Mouse (Mus musculus): ENCODE measurements at regions not wholly inside any gene's neighbourhood (a gene's known extent, or its start where the extent isn't known, plus 50 kb on each side); places are given as distances from the start of the nearest gene placed in this dataset.

DNA sequence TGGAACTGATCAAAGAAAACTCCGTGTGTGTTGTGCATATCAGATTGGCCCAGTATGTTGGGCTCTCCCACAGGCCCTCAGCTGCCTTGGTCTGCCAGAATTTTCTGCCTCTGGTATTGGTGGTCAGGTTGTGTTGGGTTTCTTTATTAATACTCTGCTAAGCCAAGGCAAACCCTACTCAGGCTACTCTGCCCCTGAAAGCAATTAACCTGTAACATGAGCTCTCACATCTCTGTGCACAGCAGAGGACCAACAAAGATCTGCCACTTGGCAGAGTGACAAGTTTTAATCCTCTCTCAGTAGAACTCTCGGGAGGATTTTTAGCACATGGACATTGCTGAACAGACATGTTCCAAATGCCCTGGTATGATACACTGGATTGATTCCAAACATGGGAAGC is 803.2 kb upstream of the Pou3f3 start:
- no peak for ATAC-seq
- no peak overlapping the region for H3K27ac ChIP-seq (ENCODE audit: low read depth, low read length)
- H3K27me3 ChIP-seq (replicated peaks; ENCODE audit: control insufficient read depth, insufficient read depth, low read length): no peaks in the 10 kb centered on the region
- H3K9me3 ChIP-seq (ENCODE audit: control insufficient read depth): no peaks in the 10 kb centered on the region
- H3K4me3 ChIP-seq (ENCODE audit: low read depth, low read length): no peak overlapping the region
- 43% methylated on average over 2 of the region's 2 CpGs for WGBS
- H3K9ac ChIP-seq (ENCODE audit: low read depth, low read length): no peak overlapping the region
- H3K36me3 ChIP-seq (ENCODE audit: control insufficient read depth, insufficient read depth): no peaks in the 10 kb centered on the region
- H3K4me2 ChIP-seq (replicated peaks; ENCODE audit: low read depth): no peak overlapping the region
- H3K4me1 ChIP-seq (replicated peaks; ENCODE audit: control insufficient read depth, insufficient read depth, low read length): no peaks in the 10 kb centered on the region
- no peak for TF ChIP-seq CTCF (IDR thresholded peaks at IDR 0.05; ENCODE audit: low read depth)

- Histone ChIP-seq H3K27ac (ENCODE audit: low read depth, low read length) (no peak overlapping the region), H3K4me3 (ENCODE audit: low read depth, low read length) (no peak overlapping the region), H3K36me3 (ENCODE audit: control insufficient read depth, insufficient read depth) (no peaks in the 10 kb centered on the region), H3K9ac (ENCODE audit: low read depth, low read length) (no peak overlapping the region), H3K27me3 (replicated peaks; ENCODE audit: control insufficient read depth, insufficient read depth, low read length) (no peaks in the 10 kb centered on the region), H3K9me3 (ENCODE audit: control insufficient read depth) (no peaks in the 10 kb centered on the region), H3K4me2 (replicated peaks; ENCODE audit: low read depth) (no peak overlapping the region), H3K4me1 (replicated peaks; ENCODE audit: control insufficient read depth, insufficient read depth, low read length) (no peaks in the 10 kb centered on the region)
- TF ChIP-seq CTCF (IDR thresholded peaks at IDR 0.05; ENCODE audit: low read depth): peak; percentile 51
- no peak for ATAC-seq
- 80% methylated on average over 4 of the region's 4 CpGs for WGBS
These were observed 797.7 kb upstream of the Pou3f3 start for GRCm38 (mm10) chr1:41897768-41898330.

DNA sequence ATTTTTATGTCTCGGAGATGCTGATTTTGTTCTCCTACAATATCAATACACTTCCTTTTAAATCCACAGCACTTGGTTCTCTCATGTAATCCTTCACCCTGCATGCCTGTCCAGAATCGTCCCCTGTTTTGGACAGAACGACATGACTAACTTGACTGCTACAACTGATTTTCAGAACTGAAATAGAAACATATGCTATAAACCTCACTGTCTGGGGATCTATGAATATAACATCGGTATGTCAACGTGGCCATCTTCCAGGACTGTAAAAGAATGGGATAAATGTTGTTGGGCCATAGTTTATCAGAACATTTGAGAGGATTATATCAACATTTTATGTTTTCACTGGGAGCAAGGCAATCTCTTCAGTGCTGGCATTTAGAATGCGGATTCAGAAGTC is 795.2 kb upstream of the Pou3f3 start:
- no peaks in the 10 kb centered on the region for H3K27me3 ChIP-seq (replicated peaks; ENCODE audit: control insufficient read depth, insufficient read depth, low read length)
- H3K4me3 ChIP-seq (ENCODE audit: low read depth, low read length): no peak overlapping the region
- no peaks in the 10 kb centered on the region for H3K4me1 ChIP-seq (replicated peaks; ENCODE audit: control insufficient read depth, insufficient read depth, low read length)
- 73% methylated on average over 6 of the region's 6 CpGs for WGBS
- no peak for TF ChIP-seq CTCF (IDR thresholded peaks at IDR 0.05; ENCODE audit: low read depth)
- no peak overlapping the region for H3K27ac ChIP-seq (ENCODE audit: low read depth, low read length)
- H3K36me3 ChIP-seq (ENCODE audit: control insufficient read depth, insufficient read depth): no peaks in the 10 kb centered on the region
- H3K9ac ChIP-seq (ENCODE audit: low read depth, low read length): no peak overlapping the region
- no peak overlapping the region for H3K4me2 ChIP-seq (replicated peaks; ENCODE audit: low read depth)
- no peak for ATAC-seq
- no peaks in the 10 kb centered on the region for H3K9me3 ChIP-seq (ENCODE audit: control insufficient read depth)

DNA sequence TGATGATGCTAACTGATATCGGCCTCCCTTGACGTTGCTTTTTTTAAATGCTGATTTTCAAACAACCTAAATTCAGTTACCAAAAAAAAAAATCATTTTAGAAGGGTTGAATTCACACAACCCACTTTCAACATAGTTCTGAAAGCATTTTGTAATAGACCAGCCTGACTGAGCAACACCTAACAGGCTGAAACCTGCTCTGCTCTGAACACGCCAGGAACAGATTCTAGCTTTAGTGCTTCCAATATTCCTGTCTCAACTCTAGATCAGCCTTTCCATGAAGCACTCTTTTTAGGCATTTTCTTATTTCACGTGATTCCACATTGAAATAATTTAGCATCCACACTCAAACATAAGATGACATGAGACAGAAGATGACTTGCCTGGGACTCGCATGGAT is 789.6 kb upstream of the Pou3f3 start:
- H3K4me1 ChIP-seq (replicated peaks; ENCODE audit: control insufficient read depth, insufficient read depth, low read length): no peaks in the 10 kb centered on the region
- no peak overlapping the region for H3K4me3 ChIP-seq (ENCODE audit: low read depth, low read length)
- no peak overlapping the region for H3K4me2 ChIP-seq (replicated peaks; ENCODE audit: low read depth)
- WGBS: 73% methylated on average over 5 of the region's 5 CpGs
- no peak overlapping the region for H3K27ac ChIP-seq (ENCODE audit: low read depth, low read length)
- no peaks in the 10 kb centered on the region for H3K36me3 ChIP-seq (ENCODE audit: control insufficient read depth, insufficient read depth)
- no peak for ATAC-seq
- TF ChIP-seq CTCF (IDR thresholded peaks at IDR 0.05; ENCODE audit: low read depth): no peak
- no peak overlapping the region for H3K9ac ChIP-seq (ENCODE audit: low read depth, low read length)
- H3K27me3 ChIP-seq (replicated peaks; ENCODE audit: control insufficient read depth, insufficient read depth, low read length): no peaks in the 10 kb centered on the region
- no peaks in the 10 kb centered on the region for H3K9me3 ChIP-seq (ENCODE audit: control insufficient read depth)

DNA sequence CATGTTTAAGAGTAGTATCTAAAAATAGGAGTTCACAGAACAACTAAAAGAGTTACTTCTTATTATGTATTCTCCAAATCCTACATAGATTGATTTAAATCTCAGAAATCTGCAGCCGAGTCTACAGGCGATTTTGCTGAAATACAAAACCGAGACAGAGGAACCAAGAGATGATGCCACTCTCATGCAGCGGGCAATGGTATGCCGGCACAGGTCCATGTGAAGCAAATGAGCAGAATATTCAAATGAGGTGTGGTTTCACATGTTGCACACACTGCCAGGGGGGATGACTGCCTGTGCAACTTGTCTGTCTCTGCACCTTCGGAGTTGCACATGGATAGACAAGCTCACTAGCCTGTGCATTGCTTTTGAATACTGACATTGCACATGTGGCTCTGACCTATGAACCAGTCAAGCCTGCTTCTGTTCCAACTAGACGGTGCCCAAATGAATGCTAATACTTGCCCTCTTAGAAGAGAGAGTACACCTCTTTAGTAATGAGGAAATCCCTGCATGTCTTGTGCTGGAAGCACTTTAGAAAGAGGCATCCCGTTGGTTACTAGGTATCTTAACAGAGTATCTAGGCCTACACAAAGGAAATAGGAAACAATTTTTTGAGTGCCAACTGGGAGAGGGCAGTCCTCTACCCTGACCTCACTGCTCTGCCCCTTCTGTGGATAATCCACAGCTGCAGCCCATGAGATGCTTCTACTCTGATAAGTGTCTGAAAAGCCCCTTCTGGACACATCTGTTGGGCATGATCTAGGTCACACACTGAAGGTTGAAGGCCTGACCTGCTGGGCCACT is 787.4 kb upstream of the Pou3f3 start:
- H3K27ac ChIP-seq (ENCODE audit: low read depth, low read length): no peak overlapping the region
- no peak for TF ChIP-seq CTCF (IDR thresholded peaks at IDR 0.05; ENCODE audit: low read depth)
- H3K4me3 ChIP-seq (ENCODE audit: low read depth, low read length): no peak overlapping the region
- no peaks in the 10 kb centered on the region for H3K9me3 ChIP-seq (ENCODE audit: control insufficient read depth)
- ATAC-seq: no peak
- no peaks in the 10 kb centered on the region for H3K4me1 ChIP-seq (replicated peaks; ENCODE audit: control insufficient read depth, insufficient read depth, low read length)
- 92% methylated on average over 8 of the region's 8 CpGs for WGBS
- H3K9ac ChIP-seq (ENCODE audit: low read depth, low read length): no peak overlapping the region
- H3K4me2 ChIP-seq (replicated peaks; ENCODE audit: low read depth): no peak overlapping the region
- H3K27me3 ChIP-seq (replicated peaks; ENCODE audit: control insufficient read depth, insufficient read depth, low read length): no peaks in the 10 kb centered on the region
- no peaks in the 10 kb centered on the region for H3K36me3 ChIP-seq (ENCODE audit: control insufficient read depth, insufficient read depth)

DNA sequence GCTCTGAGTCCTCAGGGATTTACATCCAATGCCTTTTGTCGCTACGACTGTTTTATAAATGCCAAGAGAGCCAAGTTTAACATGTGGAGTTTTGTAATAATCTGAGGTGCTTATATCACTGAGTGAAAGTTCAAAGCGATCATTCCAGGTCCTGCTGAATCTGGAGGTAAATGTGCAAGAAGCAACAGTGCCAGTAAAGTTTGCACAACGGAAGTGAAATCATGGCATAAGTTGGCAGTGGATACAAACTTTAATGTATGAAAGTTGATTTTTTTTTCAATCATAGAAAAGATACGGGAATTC is 786.8 kb upstream of the Pou3f3 start:
- H3K4me1 ChIP-seq (replicated peaks; ENCODE audit: control insufficient read depth, insufficient read depth, low read length): no peaks in the 10 kb centered on the region
- no peak for TF ChIP-seq CTCF (IDR thresholded peaks at IDR 0.05; ENCODE audit: low read depth)
- H3K36me3 ChIP-seq (ENCODE audit: control insufficient read depth, insufficient read depth): no peaks in the 10 kb centered on the region
- no peak overlapping the region for H3K4me2 ChIP-seq (replicated peaks; ENCODE audit: low read depth)
- WGBS: 89% methylated on average over 5 of the region's 5 CpGs
- no peaks in the 10 kb centered on the region for H3K9me3 ChIP-seq (ENCODE audit: control insufficient read depth)
- H3K4me3 ChIP-seq (ENCODE audit: low read depth, low read length): no peak overlapping the region
- no peak overlapping the region for H3K9ac ChIP-seq (ENCODE audit: low read depth, low read length)
- ATAC-seq: no peak
- H3K27me3 ChIP-seq (replicated peaks; ENCODE audit: control insufficient read depth, insufficient read depth, low read length): no peaks in the 10 kb centered on the region
- no peak overlapping the region for H3K27ac ChIP-seq (ENCODE audit: low read depth, low read length)

All from intestine, postnatal 0 days (tissue).